ENCODE assay signal across 20 mouse cellular contexts in genomic region chr9:52105423-52105822, GRCm38 (mm10). TPM values are rescaled to one million over a fixed set of nuclear protein-coding genes. Genes with fewer than 3 reads are reported as not detected.
DNase-seq lines count a peak whose midpoint lies in the region; ATAC-seq and TF ChIP-seq lines count a peak whose summit lies in the region.
"Had no signal": no experiment of that assay in that cellular context is flagged by ENCODE, and none has a peak within 500 bp of the region (broad histone marks: within the 10 kb centered on the region; RNA-seq: fewer than 3 reads in every experiment).

No protein-coding gene starts in this region.

- peak; percentile 47 for DNase-seq in lung, postnatal 25 days (ENCODE audit: low spot score)
- no peak for DNase-seq in lung, postnatal 14 days
- DNase-seq in G1E (ENCODE audit: low spot score), result no peak
- DNase-seq in adipocyte (ENCODE audit: low spot score), result peak; percentile 37
- DNase-seq in brain, adult 2 months (ENCODE audit: low read depth, low spot score), result peak; percentile 44
- DNase-seq in cerebellum, adult 8-10 months, result no peak
- DNase-seq in left cerebral cortex, postnatal 25 days (ENCODE audit: low spot score in 2 of 2), result no peak
- DNase-seq: cerebellum, postnatal 10 days; gastrocnemius, postnatal 25 days; right cerebral cortex, postnatal 25 days; thymus, postnatal 25 days had no signal

- TF ChIP-seq CTCF in G1E (IDR thresholded peaks at IDR 0.05; ENCODE audit: low read depth, low read length), result no peak

- no peaks in the 10 kb centered on the region for H3K9me3 ChIP-seq in G1E (replicated peaks)
- H3K9me3 ChIP-seq: embryonic facial prominence, embryonic 12.5 days; forebrain, embryonic 15.5 days; hindbrain, embryonic 10.5 days; midbrain, embryonic 15.5 days; neural tube, embryonic 15.5 days had no signal

- intact Hi-C loops in left cerebral cortex, postnatal 25 days (cut with DNase I), result no loop called here

- H3K4me1 ChIP-seq in G1E (ENCODE audit: insufficient read depth, low read depth, low read length), result peaks cover 93% of the 10 kb centered on the region
- H3K4me1 ChIP-seq: midbrain, embryonic 15.5 days had no signal

- ATAC-seq in G1E (ENCODE audit: extremely low read depth, insufficient number of reproducible peaks, low FRiP score, poor library complexity, severe bottlenecking), result no peak
- ATAC-seq: forebrain, embryonic 15.5 days; hindbrain, postnatal 0 days; intestine, postnatal 0 days; midbrain, embryonic 15.5 days had no signal

- H3K4me3 ChIP-seq in G1E (ENCODE audit: low read depth, low read length), result peak overlapping the region; percentile 70; the same call in 1 of the 2 replicates
- H3K4me3 ChIP-seq: embryonic facial prominence, embryonic 12.5 days; erythroblast, embryonic 14.5 days; forebrain, embryonic 15.5 days; hindbrain, embryonic 10.5 days; midbrain, embryonic 15.5 days; myocyte; neural tube, embryonic 15.5 days had no signal

- H3K27me3 ChIP-seq in G1E (ENCODE audit: insufficient read depth, low read length), result no peaks in the 10 kb centered on the region
- H3K27me3 ChIP-seq: embryonic facial prominence, embryonic 12.5 days; forebrain, embryonic 15.5 days; midbrain, embryonic 15.5 days; neural tube, embryonic 15.5 days had no signal

- peaks cover 31% of the 10 kb centered on the region for H3K36me3 ChIP-seq in G1E (replicated peaks)
- H3K36me3 ChIP-seq: embryonic facial prominence, embryonic 12.5 days; forebrain, embryonic 15.5 days; midbrain, embryonic 15.5 days had no signal

RNA-seq across cellular contexts. Expression of gene Rdx, which starts 58.5 kb away (rescaled TPM):
- total RNA-seq in G1E (2014; fragmentation: Nextera tagmentation), result 206 and 213 TPM in 2 replicates
- 237 and 248 TPM in 2 replicates for total RNA-seq in G1E (2017)
- polyA plus RNA-seq in G1E (2012), result 56.4 and 104 TPM in 2 replicates
- 10 to 100 TPM; 45.5 to 50.0 TPM for total RNA-seq in left cerebral cortex, postnatal 25 days (2021)

Comparison
In these comparisons a context has a peak if more than half of its experiments do, and no peak if none do; other contexts are left out.
1. DNase-seq: peak in lung, postnatal 25 days (single experiment), adipocyte (single experiment) and brain, adult 2 months (single experiment); none in lung, postnatal 14 days (single experiment), G1E (single experiment), cerebellum, adult 8-10 months (single experiment) and left cerebral cortex, postnatal 25 days (0 of 2).
2. RNA of gene Rdx, which starts 58.5 kb away (total RNA-seq): 206 to 248 TPM in G1E; 45.5 to 50.0 TPM in left cerebral cortex, postnatal 25 days; every median in the first group is over 4 times any median in the second.